Comparison of ENCODE assay signal across 15 mouse cellular contexts in the genomic region with DNA sequence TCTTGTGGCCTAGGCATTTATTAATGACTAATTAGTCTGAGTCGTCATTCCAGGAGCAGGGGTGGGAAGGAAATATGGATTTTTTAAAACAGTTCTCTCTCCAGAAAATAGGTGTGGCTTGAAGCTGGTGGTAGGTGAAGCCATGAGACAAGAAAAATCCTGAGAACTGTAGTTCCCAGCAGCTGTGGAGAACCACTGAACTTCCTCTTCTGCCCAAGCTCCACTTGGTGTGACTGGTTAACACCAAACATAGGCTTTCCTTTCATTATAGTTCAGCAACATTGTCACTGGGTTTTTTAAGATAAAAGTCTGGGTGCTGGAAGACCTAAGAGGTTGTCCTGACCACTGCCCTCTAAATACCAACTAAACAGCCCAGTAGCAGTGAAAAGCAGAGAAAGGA. TPM values are rescaled to one million over a fixed set of nuclear protein-coding genes. Genes with fewer than 3 reads are reported as not detected.
"Had no signal": no experiment of that assay in that cellular context is flagged by ENCODE, and none has a peak within 500 bp of the region (broad histone marks: within the 10 kb centered on the region; RNA-seq: fewer than 3 reads in every experiment).

No protein-coding gene starts in this region.

- H3K36me3 ChIP-seq: midbrain, embryonic 13.5 days; neural tube, embryonic 12.5 days; stomach, embryonic 15.5 days had no signal

- H3K4me3 ChIP-seq: megakaryocyte, embryonic 14.5 days; midbrain, embryonic 13.5 days; neural tube, embryonic 12.5 days; stomach, embryonic 15.5 days had no signal

- ATAC-seq: midbrain, embryonic 13.5 days; midbrain, embryonic 16.5 days had no signal

- H3K27ac ChIP-seq: liver, embryonic 14.5 days; midbrain, embryonic 13.5 days; neural tube, embryonic 12.5 days; stomach, embryonic 15.5 days; stomach, postnatal 0 days had no signal

- H3K4me2 ChIP-seq: lung, embryonic 14.5 days; midbrain, embryonic 13.5 days; neural tube, embryonic 12.5 days; stomach, embryonic 15.5 days had no signal

- H3K4me1 ChIP-seq: stomach, embryonic 15.5 days had no signal

- H3K9ac ChIP-seq: liver, embryonic 14.5 days; lung, embryonic 14.5 days; midbrain, embryonic 13.5 days; neural tube, embryonic 12.5 days; stomach, embryonic 15.5 days had no signal

- DNase-seq: lung, adult 18-20 months; lung, embryonic 14.5 days; lung, postnatal 10 days; lung, postnatal 4 days; right cerebral cortex, postnatal 14 days; thymus, adult 2 months; thymus, postnatal 25 days; thymus, postnatal 4 days had no signal

- H3K27me3 ChIP-seq: midbrain, embryonic 13.5 days; neural tube, embryonic 12.5 days; stomach, embryonic 15.5 days had no signal

- H3K9me3 ChIP-seq: megakaryocyte, embryonic 14.5 days; midbrain, embryonic 13.5 days; neural tube, embryonic 12.5 days; stomach, embryonic 15.5 days had no signal

RNA-seq across cellular contexts. Expression of gene Hrh2, which starts 31.4 kb away (rescaled TPM):
- polyA plus RNA-seq: lung, embryonic 14.5 days had no signal
